Mouse (Mus musculus): ENCODE data around the gene Itga9. TPM values are rescaled to one million over a fixed set of nuclear protein-coding genes. Genes with fewer than 3 reads are reported as not detected.

Gene Itga9
- polyA plus RNA-seq, 1 experiment from 2014 or later: 2.8 TPM

- no peak for ATAC-seq (ENCODE audit: low FRiP score, low read depth)
- Histone ChIP-seq H3K27ac (replicated peaks) (no peak overlapping the region), H3K4me1 (replicated peaks) (no peaks in the 10 kb centered on the region; the same call in 1 of the 2 replicates), H3K9me3 (no peaks in the 10 kb centered on the region), H3K9ac (no peak overlapping the region), H3K27me3 (no peaks in the 10 kb centered on the region), H3K4me3 (no peak overlapping the region), H3K36me3 (no peaks in the 10 kb centered on the region), H3K4me2 (no peak overlapping the region)
- WGBS: 59% methylated on average over 12 of the region's 12 CpGs
Measured at GRCm38 (mm10) chr9:118700889-118701288, 94.4 kb downstream of the Itga9 start.

GRCm38 (mm10) chr9:118701791-118702190 is 95.3 kb downstream of the Itga9 start:
- Histone ChIP-seq H3K4me2 (no peak overlapping the region), H3K4me1 (replicated peaks) (no peaks in the 10 kb centered on the region; the same call in 1 of the 2 replicates), H3K9ac (no peak overlapping the region), H3K27me3 (no peaks in the 10 kb centered on the region), H3K36me3 (no peaks in the 10 kb centered on the region), H3K9me3 (no peaks in the 10 kb centered on the region), H3K27ac (replicated peaks) (no peak overlapping the region), H3K4me3 (no peak overlapping the region)
- WGBS: 84% methylated on average over 2 of the region's 2 CpGs
- ATAC-seq (ENCODE audit: low FRiP score, low read depth): no peak

DNA sequence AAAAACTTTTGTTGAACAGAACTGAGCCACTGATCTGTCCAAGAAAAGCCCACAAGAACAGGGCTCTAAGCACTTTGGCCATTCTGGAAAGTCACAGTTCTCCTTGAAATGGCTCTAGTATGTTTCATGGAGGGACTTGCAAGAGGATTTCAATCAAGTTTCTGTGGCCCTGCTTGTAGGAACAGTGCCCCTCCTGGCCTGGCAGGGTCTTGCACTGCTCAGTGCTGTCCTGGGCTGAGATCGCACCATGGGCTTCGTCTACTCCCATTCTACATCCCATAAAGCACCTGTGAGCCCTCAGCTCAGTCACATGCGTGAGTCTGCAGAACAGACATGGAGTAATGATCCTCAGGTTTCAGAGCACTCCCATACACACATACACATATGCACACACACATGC is 96.7 kb downstream of the Itga9 start:
- WGBS: 93% methylated on average over 3 of the region's 3 CpGs
- H3K27me3 ChIP-seq: no peaks in the 10 kb centered on the region
- no peak overlapping the region for H3K27ac ChIP-seq (replicated peaks)
- no peak overlapping the region for H3K4me2 ChIP-seq
- no peak overlapping the region for H3K9ac ChIP-seq
- H3K36me3 ChIP-seq: no peaks in the 10 kb centered on the region
- no peak for ATAC-seq (ENCODE audit: low FRiP score, low read depth)
- H3K9me3 ChIP-seq: no peaks in the 10 kb centered on the region
- no peaks in the 10 kb centered on the region; the same call in 1 of the 2 replicates for H3K4me1 ChIP-seq (replicated peaks)
- H3K4me3 ChIP-seq: no peak overlapping the region

DNA sequence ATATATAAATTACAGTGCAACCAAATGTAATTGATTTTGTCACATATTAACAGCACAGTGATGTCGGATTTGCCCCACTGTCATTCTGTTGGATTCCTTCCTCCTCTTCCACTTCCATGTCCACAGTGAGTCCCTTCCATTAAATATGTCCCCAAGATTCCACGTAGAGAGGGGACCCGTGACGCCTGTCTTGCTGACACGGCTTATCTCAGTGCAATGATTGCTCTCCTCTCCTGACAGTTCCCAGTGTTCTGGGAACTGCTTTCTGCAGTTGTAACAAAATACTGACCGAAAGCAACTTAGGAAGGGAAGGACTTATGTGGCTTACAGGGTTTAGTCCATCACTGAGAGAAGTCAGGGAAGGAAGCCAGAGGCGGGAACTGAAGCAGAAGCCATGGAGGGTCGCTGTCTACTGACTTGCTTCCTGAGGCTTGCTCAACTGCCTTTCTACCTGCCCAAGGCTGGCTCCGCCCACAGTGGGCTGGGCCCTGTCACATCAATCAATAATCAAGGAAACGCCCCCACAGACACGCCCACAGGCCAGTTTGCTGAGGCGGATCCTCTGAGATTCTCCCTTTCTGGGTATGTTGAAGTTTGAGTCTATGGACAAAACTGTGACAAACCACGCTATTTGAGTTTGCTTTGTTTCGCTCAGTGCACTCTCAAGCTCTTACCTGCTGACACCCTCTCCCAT is 99.0 kb downstream of the Itga9 start:
- H3K27ac ChIP-seq (replicated peaks): no peak overlapping the region
- no peak overlapping the region for H3K4me2 ChIP-seq
- H3K36me3 ChIP-seq: no peaks in the 10 kb centered on the region
- no peak overlapping the region for H3K4me3 ChIP-seq
- no peaks in the 10 kb centered on the region for H3K27me3 ChIP-seq
- H3K4me1 ChIP-seq (replicated peaks): no peaks in the 10 kb centered on the region; the same call in 1 of the 2 replicates
- no peaks in the 10 kb centered on the region for H3K9me3 ChIP-seq
- 55% methylated on average over 14 of the region's 14 CpGs for WGBS
- no peak overlapping the region for H3K9ac ChIP-seq
- ATAC-seq (ENCODE audit: low FRiP score, low read depth): no peak

DNA sequence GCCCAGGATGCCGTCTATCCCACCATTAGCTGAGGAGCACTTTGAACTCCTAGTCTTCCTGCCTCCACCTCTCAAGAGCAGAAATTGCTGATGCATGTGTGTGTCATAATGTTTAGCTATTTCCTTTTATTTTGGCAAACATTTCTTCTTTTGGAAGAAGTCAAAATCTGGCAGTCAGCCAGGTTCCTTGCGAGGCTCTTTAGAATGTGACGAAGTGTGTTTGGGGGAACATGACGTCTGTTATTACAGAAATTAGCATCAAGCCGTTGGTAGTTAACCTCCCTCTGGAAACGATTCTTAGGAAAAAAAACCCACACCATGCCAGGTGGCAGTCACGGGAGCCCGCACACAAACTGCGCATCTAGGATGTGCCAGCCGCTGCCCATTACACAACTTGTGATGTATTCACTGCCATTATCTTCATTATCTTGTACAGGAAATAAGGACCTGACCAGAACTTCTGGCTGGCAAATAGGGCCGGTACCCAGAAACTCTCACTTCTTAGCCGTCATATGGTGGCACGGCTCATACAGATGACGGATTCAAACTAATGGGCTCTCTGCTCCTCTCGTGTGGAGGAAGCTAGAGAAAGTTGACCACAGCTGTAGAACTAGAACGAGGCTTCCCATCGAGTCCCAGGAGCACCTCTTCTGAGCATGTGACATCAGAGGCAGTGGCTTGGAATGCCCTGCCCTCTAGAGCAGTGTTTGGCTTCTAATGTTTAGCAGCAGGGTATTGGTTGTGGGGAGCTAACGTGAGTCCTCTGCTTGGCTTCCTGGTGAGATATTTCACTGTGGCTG is 99.9 kb downstream of the Itga9 start:
- Histone ChIP-seq H3K27ac (replicated peaks) (no peak overlapping the region), H3K4me2 (no peak overlapping the region), H3K27me3 (no peaks in the 10 kb centered on the region), H3K36me3 (no peaks in the 10 kb centered on the region), H3K4me1 (replicated peaks) (no peaks in the 10 kb centered on the region; the same call in 1 of the 2 replicates), H3K9ac (no peak overlapping the region), H3K4me3 (no peak overlapping the region), H3K9me3 (no peaks in the 10 kb centered on the region)
- WGBS: 54% methylated on average over 18 of the region's 18 CpGs
- no peak for ATAC-seq (ENCODE audit: low FRiP score, low read depth)

GRCm38 (mm10) chr9:118710625-118711024 is 104.1 kb downstream of the Itga9 start:
- Histone ChIP-seq H3K9ac (no peak overlapping the region), H3K4me2 (no peak overlapping the region), H3K36me3 (no peaks in the 10 kb centered on the region), H3K9me3 (no peaks in the 10 kb centered on the region), H3K4me3 (no peak overlapping the region), H3K27me3 (no peaks in the 10 kb centered on the region), H3K4me1 (replicated peaks) (no peaks in the 10 kb centered on the region), H3K27ac (replicated peaks) (no peak overlapping the region)
- WGBS: 73% methylated on average over 9 of the region's 9 CpGs
- no peak for ATAC-seq (ENCODE audit: low FRiP score, low read depth)

DNA sequence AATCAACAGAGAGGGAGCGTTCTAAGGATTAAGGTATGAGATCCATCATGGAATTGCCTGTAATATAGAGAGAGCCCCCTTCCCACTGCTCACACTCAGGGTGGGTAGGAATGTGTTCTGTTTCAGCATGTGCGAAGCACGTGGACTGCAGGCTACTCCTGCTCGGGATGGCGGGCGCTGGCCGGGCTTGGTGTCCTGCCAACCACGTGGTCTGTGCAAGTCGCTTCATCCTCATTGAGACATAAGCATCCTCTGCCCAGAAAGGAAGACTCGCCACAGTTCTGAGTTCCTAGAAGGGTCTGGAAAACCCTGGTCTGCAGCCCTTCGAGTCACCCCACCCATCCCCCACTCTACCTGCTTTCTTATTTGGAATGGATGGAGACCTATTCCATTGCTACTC is 105.3 kb downstream of the Itga9 start:
- Histone ChIP-seq H3K9ac (no peak overlapping the region), H3K4me1 (replicated peaks) (no peaks in the 10 kb centered on the region), H3K9me3 (no peaks in the 10 kb centered on the region), H3K27ac (replicated peaks) (no peak overlapping the region), H3K36me3 (no peaks in the 10 kb centered on the region), H3K27me3 (no peaks in the 10 kb centered on the region), H3K4me2 (no peak overlapping the region), H3K4me3 (no peak overlapping the region)
- 90% methylated on average over 11 of the region's 11 CpGs for WGBS
- no peak for ATAC-seq (ENCODE audit: low FRiP score, low read depth)

GRCm38 (mm10) chr9:118713515-118713914 is 107.0 kb downstream of the Itga9 start:
- no peak overlapping the region for H3K4me2 ChIP-seq
- no peaks in the 10 kb centered on the region for H3K4me1 ChIP-seq (replicated peaks)
- ATAC-seq (ENCODE audit: low FRiP score, low read depth): no peak
- no peaks in the 10 kb centered on the region for H3K9me3 ChIP-seq
- no peak overlapping the region for H3K4me3 ChIP-seq
- 91% methylated on average over 8 of the region's 8 CpGs for WGBS
- H3K36me3 ChIP-seq: no peaks in the 10 kb centered on the region
- H3K9ac ChIP-seq: no peak overlapping the region
- no peak overlapping the region for H3K27ac ChIP-seq (replicated peaks)
- no peaks in the 10 kb centered on the region for H3K27me3 ChIP-seq

GRCm38 (mm10) chr9:118714536-118714935 is 108.0 kb downstream of the Itga9 start:
- ATAC-seq (ENCODE audit: low FRiP score, low read depth): no peak
- Histone ChIP-seq H3K9me3 (no peaks in the 10 kb centered on the region), H3K4me3 (no peak overlapping the region), H3K27ac (replicated peaks) (no peak overlapping the region), H3K4me1 (replicated peaks) (no peaks in the 10 kb centered on the region), H3K4me2 (no peak overlapping the region), H3K27me3 (no peaks in the 10 kb centered on the region), H3K9ac (no peak overlapping the region), H3K36me3 (no peaks in the 10 kb centered on the region)
- 70% methylated on average over 5 of the region's 5 CpGs for WGBS

DNA sequence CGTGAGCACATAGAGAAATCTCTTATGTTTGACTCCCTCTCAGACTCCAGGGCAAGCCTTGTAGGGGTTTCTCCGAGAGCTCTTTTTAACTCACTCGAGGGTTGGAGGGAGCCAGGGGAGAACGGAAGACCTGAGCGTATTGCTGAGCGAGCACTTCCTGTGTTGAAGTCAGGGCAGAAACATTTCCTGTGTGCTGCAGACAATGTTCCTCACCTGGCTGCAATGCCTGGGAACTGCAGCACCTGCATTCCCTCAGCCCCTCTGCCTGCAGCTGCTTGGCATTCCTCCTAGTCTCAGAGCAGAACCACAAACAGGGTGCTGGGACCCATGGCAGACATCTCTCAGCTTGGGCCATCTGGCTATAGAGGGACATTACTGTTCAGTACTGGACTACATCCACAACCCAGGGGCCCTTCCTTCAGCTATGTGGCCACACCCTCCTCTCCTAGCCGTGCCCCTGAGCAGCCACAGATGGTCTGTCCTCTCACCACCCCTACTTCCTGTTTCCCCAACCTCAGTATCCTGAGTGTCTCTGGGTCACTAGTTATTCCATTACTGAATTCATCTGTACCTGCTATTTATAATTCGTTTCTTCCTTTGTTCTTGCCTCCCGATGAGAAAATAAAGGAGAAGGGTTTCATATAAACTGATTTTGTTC is 109.6 kb downstream of the Itga9 start:
- no peak overlapping the region for H3K9ac ChIP-seq

DNA sequence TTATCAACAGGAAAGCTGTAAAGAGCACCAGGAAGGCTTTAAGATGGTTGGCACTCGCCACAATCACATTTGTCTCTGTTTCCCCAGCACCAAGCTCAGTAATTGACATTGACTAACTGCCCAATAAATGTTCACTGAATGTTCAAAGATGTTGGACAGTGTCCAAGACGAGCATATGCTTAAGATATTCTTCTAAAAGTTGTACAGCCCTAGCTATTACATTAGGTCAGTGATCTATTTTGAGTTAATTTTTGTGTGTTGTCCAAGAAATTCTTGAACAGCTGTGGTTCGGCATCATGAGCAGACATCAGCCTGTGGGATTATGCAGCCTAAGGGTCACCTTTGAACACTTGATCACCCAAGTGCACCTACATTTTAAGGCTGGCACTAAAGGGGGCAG is 110.9 kb downstream of the Itga9 start:
- Histone ChIP-seq H3K4me3 (no peak overlapping the region), H3K36me3 (no peaks in the 10 kb centered on the region), H3K4me2 (no peak overlapping the region), H3K9me3 (no peaks in the 10 kb centered on the region), H3K27ac (replicated peaks) (no peak overlapping the region), H3K4me1 (replicated peaks) (no peaks in the 10 kb centered on the region), H3K27me3 (no peaks in the 10 kb centered on the region), H3K9ac (no peak overlapping the region)
- 60% methylated on average over 3 of the region's 3 CpGs for WGBS
- ATAC-seq (ENCODE audit: low FRiP score, low read depth): no peak

More for the DNA sequence above, 109.6 kb downstream of the Itga9 start:
- Histone ChIP-seq H3K27ac (replicated peaks) (no peak overlapping the region), H3K4me2 (no peak overlapping the region), H3K27me3 (no peaks in the 10 kb centered on the region), H3K4me3 (no peak overlapping the region), H3K9me3 (no peaks in the 10 kb centered on the region), H3K4me1 (replicated peaks) (no peaks in the 10 kb centered on the region), H3K36me3 (no peaks in the 10 kb centered on the region)
- ATAC-seq (ENCODE audit: low FRiP score, low read depth): no peak
- 84% methylated on average over 9 of the region's 9 CpGs for WGBS

- Histone ChIP-seq H3K27ac (replicated peaks) (no peak overlapping the region), H3K9me3 (no peaks in the 10 kb centered on the region), H3K4me1 (replicated peaks) (no peaks in the 10 kb centered on the region), H3K27me3 (no peaks in the 10 kb centered on the region), H3K4me3 (no peak overlapping the region), H3K36me3 (no peaks in the 10 kb centered on the region), H3K4me2 (no peak overlapping the region), H3K9ac (no peak overlapping the region)
- 93% methylated on average over 2 of the region's 2 CpGs for WGBS
- no peak for ATAC-seq (ENCODE audit: low FRiP score, low read depth)
Measured at GRCm38 (mm10) chr9:118718511-118718910, 112.0 kb downstream of the Itga9 start.
